Mouse (Mus musculus): ENCODE results near the gene Gm28053. TPM values are rescaled to one million over a fixed set of nuclear protein-coding genes. Genes with fewer than 3 reads are reported as not detected.
"Not testable (repeated sequence)": the region's sequence is repeated elsewhere in the genome, so short reads cannot be mapped to it uniquely, and the experiment has no call there.

Gm28053 gene
- 1 to 10 TPM; 1.5 to 2.4 TPM for total RNA-seq (2021)
- long read RNA-seq, experiment 1, result 0 reads
- long read RNA-seq, experiment 2, partial matches to known transcripts, result 0 of 1 reads
- long read RNA-seq, experiment 2, other reads (novel, unspliced or antisense), result 1 of 1 reads

DNA sequence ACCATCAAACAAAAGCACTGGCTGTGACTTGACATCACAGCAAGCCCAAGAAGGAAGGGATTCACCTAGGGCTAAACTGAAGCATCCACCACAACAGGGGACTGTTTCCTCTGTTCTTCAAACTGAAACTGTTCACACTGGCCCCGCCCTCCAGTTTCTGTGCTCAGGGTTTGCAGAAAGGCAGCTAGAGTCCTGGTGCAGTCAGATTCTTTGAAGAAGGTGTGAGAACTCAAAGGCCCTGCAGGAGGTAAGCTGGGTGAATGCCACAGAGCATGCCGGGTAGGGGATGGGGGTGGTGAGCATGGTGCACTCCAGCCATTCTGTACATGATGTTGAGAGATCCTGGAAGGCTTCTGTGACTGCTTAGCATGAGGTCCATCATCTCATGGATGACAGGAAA lies at the start of gene Gm28053, which contains the start of gene Gimap7:
Gene Gm28053, plus strand, starts transcription at position 153 of the 400 bp plus-strand sequence.
Gene Gimap7, plus strand, starts transcription at position 167 of the 400 bp plus-strand sequence.
- DNase-seq (ENCODE audit: low spot score in 2 of 2), result no peak

DNA sequence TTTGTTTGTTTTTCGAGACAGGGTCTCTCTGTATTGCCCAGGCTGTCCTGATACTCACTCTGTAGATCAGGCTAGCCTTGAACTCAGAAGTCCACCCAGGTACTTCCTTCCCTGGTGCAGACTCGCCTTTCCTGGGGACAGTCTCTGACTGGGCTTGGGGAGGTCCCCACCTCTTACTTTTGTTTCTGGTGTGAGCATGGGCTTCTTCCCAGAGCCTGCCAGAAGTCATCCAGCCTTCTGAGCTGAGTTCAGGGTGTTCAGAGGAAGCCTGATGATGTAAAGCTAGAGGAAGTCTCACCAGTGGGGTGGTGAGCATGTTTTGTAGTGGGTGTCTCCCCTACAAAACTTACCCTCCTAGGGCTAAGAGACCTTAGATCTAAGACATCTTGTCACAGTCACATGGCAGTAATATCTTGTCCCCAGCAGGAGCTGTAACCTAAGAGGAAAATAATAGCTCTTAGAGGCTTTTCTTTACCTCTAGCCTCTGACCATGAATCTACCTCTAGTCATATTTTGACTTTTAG lies 48.9 kb upstream of the Gm28053 start:
- DNase-seq (ENCODE audit: low spot score in 2 of 2), result no peak

DNA sequence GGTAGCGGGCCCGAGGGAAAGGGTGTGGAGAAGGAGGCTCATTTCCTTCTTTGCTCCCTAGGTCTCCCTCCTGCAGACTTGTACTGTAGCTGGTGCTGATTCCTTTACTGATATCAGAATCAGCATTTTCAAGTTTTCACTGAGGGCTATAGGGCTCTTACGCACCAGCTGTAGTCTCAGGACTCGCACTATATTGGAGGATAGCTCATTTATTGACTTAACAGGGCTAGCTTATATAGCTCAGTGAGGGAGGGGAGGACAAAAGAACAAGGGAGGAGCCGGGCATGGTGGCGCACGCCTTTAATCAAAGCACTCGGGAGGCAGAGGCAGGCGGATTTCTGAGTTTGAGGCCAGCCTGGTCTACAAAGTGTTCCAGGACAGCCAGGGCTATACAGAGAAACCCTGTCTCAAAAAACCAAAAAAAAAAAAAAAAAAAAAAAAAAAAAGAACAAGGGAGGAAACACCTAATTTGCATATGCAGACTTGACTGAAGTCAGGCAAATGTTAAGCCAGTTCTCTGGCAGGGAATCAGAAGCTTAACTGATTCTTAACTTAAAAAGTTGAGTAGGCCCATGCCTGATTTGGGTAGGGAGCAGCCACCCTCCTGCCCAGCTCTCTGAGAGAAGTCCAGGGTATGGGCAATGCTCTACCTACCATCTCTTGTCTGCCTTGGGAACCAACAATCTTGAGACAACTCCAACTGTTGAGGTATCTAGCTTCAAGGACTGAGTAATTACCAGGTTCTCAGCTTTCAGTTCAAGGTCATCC lies 43.9 kb upstream of the Gm28053 start:
- no peak for DNase-seq (ENCODE audit: low spot score in 2 of 2)

DNA sequence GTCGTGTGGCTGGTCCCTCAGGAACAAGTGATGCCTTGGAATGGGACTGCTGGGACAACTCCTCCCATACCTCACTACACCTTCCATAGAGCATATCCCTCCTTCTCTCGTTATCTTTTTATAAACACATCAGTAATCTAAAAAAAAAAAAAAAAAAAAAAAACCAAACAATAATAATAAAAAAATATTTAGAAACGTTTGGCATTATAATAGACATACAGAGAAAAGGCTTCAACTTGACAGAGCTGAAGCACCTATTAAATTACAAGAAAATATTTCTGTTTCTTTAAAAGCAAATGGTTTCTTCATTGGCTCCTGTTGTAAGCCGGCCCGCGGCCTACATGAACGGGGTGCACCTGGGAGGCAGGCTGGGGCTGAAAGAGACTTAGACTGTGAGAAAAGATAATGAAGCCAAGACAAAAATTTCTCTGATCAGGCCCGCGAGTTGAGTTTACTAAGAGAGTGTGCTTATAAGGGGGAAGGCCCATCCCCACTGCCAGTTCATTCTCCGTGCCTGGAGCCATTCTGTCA lies 42.9 kb upstream of the Gm28053 start:
- no peak for DNase-seq (ENCODE audit: low spot score in 2 of 2)

DNA sequence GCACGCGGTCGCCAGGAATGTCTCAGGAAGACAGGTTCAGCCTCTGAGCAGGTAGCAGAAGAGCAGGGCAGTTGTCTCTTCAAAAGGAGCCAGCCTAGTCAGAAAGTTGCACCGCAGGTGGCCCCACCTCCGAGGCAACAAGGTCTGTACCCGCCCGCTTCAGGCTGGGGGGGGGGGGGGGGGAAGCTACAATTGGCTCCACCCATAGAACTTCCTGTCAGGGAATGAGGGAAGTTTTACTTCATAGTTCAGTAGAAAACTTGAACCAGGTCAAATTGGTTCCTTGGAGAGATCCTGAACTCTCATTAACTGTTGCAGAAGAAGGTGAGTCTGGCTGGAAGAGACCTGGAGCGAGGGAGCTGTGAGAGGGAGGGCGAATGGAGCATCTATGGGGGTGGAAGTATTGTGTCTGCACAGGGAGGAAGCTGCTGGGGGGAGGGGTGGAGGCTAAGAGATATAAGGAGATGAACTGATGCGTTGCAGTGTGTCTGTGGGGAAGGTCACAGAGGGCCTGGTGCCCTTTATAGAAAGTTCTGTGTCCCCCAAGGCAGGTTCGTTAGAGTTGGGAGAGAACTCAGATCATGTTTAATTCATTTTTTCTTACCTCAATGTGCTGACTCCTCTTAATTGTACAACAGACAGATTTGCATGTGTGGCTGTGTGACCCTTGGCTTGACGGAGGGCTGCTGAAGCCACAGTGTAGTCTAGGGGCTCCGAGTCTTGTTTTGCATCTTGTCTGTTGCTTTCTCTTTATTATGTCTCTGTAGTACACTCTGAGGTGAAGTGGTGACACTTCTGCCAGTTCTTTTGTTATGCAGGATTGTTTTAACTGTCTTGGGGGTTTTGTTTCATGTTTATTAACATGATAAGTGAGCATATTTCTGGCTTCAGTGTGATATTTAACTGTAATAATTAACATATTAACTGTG lies 42.2 kb upstream of the Gm28053 start, which contains the start of gene Gimap9:
Gene Gimap9, plus strand, starts transcription at position 199 of the 929 bp plus-strand sequence.
- DNase-seq (ENCODE audit: low spot score in 2 of 2), result no peak

DNA sequence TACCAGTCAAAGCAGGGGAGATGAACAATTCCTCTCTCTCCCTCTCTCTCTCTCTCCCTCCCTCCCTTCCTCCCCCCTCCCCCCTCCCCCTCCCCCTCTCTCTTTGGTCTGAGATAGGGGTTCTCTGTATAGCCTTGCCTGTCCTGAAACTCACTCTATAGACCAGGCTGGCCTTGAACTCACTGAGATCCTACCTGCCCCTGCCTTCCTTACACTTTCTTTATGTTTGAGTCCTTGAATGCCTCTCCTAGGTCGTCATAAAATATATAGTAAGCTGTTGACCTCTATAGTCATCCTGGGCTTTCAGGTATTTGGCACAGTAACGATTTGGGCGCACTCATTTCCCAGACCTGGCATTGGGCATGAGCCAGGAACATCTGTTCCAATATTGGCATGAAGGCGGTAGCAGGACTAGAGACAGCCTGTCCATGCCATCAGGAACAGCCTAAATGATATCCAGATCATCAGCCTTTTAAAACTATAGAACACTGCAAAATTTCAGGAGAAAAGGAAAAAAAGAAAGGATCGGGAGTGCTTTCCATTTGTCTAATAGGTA lies 41.5 kb upstream of the Gm28053 start:
- no peak for DNase-seq (ENCODE audit: low spot score in 2 of 2)

DNA sequence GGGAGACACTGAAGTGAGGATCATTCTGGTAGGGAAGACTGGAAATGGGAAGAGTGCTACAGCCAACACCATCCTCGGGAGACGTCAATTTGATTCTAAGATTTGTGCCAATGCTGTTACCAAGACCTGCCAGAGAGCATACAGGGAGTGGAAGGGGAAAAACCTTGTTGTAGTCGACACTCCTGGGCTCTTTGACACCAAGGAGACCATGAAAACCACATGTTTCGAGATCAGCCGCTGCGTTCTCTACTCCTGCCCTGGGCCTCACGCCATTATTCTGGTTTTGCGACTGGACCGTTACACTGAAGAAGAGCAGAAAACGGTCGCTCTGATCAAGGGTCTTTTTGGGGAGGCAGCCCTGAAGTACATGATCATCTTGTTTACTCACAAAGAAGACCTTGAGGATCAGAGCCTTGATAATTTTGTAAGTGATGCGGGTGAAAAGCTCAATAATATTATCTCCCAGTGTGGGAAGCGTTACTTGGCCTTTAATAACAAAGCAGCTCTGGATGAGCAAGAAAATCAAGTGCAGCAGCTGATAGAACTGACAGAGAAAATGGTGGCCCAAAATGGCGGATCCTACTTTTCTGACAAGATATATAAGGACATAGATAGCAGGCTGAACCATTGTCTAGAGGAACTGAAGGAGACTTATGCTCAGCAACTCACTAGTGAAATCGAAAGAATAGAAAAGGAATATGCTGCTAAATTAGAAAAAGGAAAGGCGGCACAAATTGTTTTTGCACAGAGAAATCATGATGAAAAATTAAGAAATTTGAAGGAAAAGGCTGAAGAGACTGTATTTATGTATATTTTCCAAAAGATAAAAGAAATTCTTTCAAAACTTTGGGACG lies 40.7 kb upstream of the Gm28053 start:
- no peak for DNase-seq (ENCODE audit: low spot score in 2 of 2)

DNA sequence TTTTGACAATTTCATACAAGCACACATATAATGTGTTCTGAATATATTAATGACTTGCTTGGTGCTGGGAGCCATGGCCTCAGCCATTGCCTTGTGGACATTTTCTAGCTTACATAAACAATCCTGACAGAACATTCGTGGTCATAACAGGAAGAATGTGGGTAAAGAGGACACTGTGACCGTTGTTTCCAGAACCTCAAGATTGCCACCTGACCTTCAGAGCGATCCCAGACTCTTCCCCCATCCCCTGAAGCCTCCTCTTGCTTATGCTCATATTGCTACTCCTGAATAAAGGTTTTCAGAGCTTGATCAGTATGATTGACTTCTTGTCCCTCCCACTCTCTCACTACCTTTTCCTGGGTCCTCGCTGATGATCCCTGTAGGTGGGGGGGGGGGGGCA lies 40.0 kb upstream of the Gm28053 start:
- DNase-seq (ENCODE audit: low spot score in 2 of 2), result no peak

DNA sequence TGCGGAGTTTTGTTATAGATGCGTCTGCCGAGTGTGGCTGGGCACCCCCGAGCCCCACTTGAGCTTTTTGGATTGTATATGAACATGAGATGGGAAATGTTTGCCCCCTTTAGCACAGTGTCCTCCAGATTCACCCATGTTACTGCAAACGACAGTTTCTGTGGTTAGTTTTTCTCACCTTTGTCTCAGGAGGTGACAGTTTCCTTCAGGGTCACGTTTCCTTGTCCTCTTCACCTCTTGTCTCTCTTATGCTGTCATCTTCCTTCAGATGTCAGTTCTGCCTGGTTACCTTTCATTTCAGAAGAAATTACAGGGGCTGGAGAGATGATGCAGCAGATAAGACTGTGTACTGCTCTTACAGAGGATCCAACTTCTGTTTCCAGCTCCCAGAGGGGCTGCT lies 38.7 kb upstream of the Gm28053 start:
- DNase-seq (ENCODE audit: low spot score in 2 of 2), result no peak

DNA sequence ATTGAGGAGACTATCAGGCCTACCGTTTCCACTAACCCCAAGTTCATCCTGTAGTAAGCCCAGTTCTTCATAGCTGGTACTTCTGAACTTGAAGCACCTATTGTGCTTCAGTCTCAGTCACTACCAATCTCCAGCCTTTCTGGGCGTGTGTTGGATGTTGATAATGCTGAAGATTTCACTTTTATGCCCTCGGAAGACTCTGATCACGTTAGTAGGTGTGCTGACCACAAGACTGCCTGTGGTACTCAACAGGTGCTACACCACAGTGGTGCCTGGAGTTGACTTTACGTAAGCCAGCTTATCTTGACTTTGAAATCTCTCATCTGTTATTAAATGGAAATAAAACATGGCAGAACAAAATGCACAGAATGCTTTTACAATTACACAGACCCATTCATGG lies 38.0 kb upstream of the Gm28053 start:
- DNase-seq (ENCODE audit: low spot score in 2 of 2), result no peak

DNA sequence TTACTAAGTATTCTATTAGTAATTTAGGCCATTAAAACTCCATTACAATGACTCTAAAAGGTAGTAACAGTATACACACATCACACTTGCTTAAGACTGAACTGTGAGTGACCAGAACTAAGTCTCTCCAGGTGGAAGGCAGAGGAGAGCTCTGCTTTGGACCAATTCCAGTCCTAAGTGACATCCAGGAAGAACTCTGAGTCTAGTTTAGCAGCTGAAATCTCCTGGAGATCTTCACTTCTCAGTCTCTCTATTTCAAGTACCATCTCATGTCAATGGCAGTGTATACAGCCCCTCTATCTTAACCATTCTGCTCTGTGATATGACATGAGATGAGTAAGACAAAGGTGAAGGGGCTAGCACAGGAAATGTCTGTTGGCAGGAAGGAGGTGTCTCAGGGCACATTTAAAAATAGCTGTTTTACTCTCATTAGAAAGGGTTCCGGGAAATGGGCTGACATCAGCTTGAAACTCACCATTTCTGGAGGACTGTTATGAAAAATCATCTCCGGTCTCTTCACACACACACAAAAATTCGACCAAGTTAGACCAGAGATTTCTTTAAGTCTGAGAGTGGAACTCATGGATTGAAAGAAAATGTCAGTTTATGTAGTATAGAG lies 36.8 kb upstream of the Gm28053 start:
- no peak for DNase-seq (ENCODE audit: low spot score in 2 of 2)

DNA sequence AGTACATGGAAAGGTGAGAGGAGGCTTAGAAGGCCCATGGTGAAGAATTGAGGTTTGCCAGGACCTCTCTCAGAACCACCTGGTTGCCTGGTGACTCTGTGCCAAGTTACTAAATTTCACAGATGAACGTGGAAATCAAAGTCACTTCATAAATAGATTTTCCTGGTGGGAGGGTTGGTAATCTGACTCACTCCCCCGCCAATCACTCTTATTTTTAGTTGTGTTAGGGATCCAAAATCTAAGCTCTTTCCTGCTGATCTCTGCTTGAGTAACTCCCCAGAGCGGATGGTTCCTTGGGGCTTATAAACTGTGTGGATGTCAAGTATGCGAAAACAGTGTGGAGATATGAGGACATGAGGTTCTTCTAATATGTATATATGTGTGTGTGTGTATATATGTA lies 36.1 kb upstream of the Gm28053 start:
- DNase-seq (ENCODE audit: low spot score in 2 of 2), result peak in 1 of 2 experiments; percentile 16

DNA sequence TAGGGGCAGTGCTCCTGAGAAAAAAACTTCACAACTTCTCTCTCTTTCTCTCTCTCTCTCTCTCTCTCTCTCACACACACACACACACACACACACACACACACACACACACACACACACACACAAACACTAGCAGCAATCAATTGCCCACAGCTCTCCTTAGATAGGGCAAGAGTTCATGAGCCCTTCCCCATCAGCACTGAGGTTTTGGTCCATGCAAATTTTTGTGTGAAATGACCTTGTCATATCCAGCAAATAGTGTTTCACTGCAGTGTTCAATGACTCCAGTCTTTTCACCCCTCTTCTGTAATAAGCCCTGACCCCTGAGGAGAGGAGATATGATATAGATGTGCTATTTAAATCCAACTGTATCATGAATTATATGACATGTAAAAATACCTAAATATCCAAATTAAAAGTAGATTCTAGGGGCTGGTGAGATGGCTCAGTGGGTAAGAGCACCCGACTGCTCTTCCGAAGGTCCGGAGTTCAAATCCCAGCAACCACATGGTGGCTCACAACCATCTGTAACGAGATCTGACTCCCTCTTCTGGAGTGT lies 35.1 kb upstream of the Gm28053 start:
- DNase-seq (ENCODE audit: low spot score in 2 of 2), result not testable (repeated sequence)

DNA sequence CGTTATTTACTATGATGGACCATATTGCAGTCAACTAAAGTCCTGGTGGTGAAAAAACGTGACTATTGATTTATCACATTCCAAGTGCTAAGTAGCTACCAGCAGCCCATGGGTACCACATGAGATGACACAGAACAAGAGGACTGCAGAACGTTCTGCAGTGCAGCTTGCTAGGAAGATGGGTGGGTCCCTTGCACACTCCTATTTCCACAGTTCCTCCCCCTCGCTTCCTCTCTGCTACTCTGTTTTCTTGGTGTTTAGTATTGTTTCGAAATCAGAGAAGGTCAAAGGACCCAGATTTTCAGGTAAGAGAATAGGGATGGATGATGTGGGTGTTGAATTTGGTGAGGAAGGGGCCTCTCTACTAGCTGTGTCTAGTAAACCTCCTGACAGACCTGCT lies 34.1 kb upstream of the Gm28053 start, which contains the start of gene Gimap4:
Gene Gimap4, plus strand, starts transcription at position 231 of the 400 bp plus-strand sequence.
- DNase-seq (ENCODE audit: low spot score in 2 of 2), result no peak

DNA sequence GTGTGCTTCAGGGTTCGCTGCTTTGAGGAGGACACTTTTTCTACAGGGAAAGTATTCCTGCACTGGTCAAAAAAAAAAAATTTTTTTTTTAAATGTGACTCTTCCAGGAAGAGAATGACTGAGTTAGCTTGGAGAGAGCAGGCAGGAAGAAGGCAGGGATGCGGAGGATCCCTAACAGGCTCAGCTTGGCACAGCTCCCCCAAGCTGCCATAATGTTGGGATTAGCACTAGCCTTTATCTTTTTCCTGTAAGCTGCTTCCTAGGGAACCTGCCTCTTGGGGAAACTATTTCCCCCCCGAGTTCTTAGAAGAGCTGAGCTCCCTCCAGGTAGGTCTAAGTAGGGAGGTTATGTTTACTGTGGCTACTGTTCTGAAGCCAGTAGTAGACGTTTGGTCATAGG lies 33.6 kb upstream of the Gm28053 start:
- DNase-seq (ENCODE audit: low spot score in 2 of 2), result no peak

DNA sequence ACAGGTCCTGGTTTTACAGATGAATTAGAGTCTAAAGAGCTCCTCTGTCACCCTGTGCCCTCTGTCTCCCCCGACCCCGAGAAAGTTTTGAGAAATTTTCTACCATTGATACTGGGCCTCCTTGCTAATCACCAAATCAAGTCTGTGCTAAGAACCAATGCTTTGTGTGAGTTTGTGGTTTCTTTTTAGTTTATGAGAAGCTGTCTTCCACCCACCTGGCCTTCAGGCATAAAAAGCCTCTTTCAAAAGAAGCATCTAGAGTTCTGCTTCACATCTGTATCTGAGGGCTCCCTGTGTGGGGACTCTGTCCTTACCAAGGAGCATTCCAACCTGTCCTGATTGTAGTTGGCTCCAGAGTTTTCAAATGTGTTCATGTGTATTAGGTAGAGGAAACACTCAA lies 33.2 kb upstream of the Gm28053 start:
- DNase-seq (ENCODE audit: low spot score in 2 of 2), result no peak

DNA sequence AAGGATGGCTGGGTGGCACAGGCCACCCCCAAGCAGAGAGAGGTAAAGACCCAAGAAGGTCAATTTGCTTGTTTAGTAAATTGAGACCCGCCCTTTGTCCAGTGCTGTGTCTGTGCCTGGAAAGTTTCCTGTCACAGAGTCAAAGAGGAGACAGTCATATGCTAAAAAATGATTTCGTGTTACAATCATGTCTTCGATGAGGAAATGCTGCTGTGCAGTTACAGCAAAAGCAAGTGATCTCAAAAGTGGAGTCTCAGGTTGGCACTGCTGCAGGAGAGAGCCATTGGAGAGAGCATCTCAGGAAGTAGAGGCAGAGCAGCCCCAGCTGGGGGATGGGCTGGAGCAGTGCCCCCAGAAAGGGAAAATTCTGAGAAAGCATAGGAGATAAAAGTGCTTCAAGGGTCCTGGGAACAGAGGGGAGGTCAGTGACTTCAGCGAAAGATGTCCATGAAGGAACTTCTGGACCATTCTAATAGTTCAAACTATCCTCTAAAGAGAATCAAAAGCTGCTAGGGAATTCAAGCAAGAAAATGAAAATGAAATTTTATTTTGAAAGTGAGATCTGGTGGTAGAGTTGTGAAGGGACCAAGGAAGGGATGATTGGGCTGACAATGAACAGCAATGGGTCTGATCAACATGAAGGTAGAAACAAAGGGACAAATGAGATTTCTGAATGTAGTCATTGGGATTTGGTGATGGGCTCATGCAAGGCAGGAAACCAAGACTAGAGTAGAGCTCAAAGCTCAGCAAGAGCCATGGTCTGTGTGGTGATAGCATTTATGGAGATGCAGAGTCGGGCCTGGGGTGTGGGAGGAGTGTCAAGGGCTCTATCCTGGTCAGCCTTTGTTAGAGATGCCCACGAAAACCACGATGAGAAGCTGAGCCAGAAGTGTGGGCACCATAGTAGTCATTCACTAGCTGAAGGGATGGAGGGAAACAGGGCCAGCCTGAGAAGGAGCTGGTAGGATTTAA lies 32.4 kb upstream of the Gm28053 start:
- DNase-seq (ENCODE audit: low spot score in 2 of 2), result no peak

DNA sequence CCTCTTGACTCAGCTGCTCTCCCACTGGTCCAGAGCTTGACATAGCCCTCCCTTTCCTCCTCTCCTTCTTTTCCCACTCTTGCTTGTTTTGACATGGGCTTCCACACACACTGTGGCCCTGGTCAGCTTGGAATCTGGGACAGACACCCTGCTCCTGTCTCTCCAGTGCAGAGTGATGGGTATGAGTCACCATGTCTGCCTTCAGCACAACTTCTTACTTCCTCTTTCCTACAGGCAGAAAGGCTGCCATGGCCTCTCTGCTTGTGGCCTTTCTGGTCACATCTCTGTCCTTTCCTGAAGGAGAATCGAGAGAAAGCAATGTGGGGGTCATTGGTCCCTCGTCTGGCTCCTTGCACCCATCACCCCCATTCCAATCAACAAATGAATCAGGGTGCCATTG lies 31.3 kb upstream of the Gm28053 start:
- DNase-seq (ENCODE audit: low spot score in 2 of 2), result no peak
